Mouse (Mus musculus): ENCODE measurements at regions not wholly inside any gene's neighbourhood (a gene's known extent, or its start where the extent isn't known, plus 50 kb on each side); places are given as distances from the start of the nearest gene placed in this dataset.
"Not testable (repeated sequence)": the region's sequence is repeated elsewhere in the genome, so short reads cannot be mapped to it uniquely, and the experiment has no call there.

- DNase-seq = no peak
Observed at GRCm38 (mm10) chr2:100918122-100918521, 706.4 kb upstream of the Rag2 start.

DNA sequence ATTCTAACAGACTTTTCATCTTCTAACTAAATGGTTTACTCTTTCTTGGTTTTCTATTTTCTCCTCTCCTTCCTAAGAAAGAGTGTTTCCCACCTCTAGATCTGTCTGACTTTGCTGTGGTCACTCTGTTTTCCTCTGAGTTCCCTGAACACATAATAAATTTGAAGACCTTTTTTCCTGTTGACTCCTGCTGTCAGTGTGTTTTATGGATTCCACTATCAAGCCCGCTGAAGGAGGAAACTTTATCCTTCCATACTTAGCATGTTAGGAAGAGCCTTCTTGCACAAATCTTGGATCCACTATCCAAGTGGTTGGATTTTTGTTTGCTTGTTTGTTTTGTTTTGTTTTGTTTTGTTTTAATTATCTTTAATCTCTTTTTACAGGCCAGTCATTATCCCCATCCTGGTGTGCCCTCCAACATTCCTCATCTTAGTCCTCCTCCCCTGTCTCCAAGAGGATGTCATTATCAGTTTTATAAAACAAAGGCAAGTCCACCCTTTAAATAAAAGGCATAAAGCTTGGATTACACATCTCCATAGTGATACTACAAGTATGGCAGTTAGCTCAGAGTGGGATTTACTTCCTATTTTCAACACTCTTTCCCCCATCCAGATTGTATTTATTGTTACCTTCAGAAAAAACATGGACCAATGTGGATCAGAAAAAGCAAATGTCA is 704.8 kb upstream of the Rag2 start:
- DNase-seq = no peak

DNA sequence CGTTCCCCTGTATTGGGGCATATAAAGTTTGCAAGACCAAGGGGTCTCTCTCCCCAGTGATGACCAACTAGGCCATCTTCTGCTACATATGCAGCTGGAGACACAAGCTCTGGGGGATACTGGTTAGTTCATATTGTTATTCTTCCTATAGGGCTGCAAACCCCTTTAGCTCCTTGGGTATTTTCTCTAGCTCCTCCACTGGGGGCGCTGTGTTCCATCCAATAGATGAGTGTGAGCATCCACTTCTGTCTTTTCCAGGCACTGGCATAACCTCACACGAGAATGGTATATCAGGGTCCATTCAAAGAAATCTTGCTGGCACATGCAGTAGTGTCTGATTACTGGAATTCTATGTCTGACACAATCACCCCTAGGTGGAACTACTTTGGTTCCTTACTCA is 675.9 kb upstream of the Rag2 start:
- not testable (repeated sequence) for DNase-seq

GRCm38 (mm10) chr2:100959412-100959811 is 665.1 kb upstream of the Rag2 start:
- no peak for DNase-seq

DNA sequence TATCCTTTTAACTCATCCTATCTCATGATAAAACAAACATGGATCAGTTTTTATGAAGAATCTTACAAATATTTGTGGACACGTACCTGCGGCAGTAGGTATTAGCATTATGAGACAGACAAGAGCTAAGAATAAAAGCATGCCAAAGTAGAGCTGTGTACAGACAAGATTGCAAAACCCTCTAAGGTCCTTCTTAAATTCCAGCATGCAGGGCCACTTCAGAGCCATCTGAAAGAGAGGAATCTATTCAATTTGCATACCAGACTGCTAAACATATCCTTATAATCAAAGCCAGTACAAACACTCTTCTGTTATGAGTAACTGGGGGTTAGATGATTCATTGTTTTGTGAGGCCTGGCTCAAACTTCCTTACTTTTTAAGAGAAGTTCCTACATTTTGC is 659.9 kb upstream of the Rag2 start:
- no peak for DNase-seq

- no peak for DNase-seq
Observed at GRCm38 (mm10) chr2:100977202-100977601, 647.3 kb upstream of the Rag2 start.

GRCm38 (mm10) chr2:100982362-100982761 is 642.2 kb upstream of the Rag2 start:
- no peak for DNase-seq

DNA sequence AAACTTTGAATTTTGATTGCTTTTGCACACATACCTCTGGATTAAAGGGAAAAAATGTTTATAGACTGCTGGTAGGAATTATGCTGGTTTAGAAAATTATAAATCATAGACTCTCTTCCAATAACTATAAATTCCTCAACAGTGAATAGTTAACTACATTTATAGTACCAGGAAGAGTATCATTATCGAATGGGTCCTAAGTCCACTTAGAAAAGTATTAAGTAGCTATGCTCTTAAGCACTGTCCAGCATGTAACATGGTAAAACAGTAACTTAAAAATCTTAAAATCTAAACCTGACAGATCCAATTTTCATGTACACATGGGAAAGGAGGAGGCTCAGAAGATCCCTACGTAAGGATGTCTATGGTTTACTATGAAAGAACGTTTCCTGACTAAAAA is 609.2 kb upstream of the Rag2 start:
- DNase-seq = no peak

- no peak for DNase-seq
Observed at GRCm38 (mm10) chr2:101019384-101019783, 605.1 kb upstream of the Rag2 start.

DNA sequence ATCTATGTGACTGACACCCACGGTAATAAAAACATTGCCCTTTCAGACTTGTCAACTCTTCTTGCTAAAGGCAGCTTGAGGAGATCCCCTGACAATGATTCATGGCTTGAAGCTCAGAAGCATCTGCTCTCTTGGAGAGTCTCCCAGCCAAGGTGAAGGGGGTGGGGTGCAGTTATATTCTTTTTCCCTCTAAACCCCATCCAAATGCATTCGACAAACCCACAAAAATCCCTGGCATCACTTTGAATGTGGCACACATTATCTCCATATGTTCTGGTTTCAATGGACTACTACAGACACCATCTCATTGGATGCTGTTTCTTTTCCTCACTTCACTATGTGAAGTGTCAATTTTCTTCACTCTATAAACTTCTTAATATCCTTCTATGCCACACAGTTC is 603.0 kb upstream of the Rag2 start:
- no peak for DNase-seq

- DNase-seq = no peak
Observed at GRCm38 (mm10) chr2:101043050-101043449, 581.5 kb upstream of the Rag2 start.

- DNase-seq = no peak
Observed at GRCm38 (mm10) chr2:101062939-101063338, 561.6 kb upstream of the Rag2 start.

DNA sequence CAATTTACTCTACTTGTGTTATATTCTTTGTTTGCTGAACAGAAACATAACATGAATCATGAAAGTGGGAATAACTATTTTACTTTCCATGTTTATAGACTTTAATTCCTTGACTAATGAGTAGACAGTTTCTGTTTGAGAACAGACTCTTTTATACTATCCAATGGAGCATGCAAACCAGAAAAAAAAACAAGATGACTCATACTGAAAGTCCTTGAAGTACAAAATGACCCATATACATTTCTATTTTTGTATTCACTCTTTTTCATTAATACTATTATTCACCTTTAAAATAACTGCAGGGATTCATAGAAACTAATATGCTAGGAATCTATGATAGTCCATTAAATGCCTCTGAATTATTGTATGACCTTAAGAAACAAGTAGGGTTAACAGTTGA is 549.5 kb upstream of the Rag2 start:
- no peak for DNase-seq

GRCm38 (mm10) chr2:101080231-101080630 is 544.3 kb upstream of the Rag2 start:
- no peak for DNase-seq

DNA sequence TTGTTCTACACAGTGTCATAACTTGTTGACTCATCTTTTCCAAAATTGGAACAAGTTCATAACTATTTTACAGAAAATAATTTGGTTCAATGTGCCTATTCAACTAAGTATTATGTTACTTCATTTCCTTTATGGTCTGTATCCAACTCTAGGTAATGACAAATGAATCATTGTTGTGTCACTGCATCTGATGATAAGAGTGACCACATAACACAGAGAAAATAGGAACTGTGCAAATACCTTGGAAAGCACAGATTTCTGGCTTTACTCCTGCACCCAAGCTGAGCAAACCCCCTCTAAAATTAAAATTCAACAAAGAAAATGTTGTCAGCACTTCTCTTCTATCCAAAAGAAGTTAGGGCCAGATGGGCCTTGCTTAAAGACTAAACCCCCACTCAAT is 540.7 kb upstream of the Rag2 start:
- no peak for DNase-seq

DNA sequence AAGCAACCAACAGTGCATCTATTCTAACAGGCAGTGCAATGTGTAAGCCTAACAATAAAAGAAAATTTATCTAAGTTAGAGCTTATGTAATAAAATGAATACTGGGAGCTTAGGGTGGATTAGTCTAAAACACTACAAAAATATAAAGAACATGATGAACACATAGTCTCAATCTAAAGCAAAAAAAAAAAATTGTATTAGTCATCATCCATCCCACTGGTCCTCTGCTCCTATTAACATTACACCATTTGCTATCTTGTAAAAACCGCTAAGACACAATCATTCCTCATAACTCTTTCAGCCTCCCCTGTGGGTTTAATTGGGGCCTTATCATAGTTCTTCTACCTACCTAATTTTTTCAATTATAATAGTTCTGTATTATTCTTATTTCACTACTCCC is 539.9 kb upstream of the Rag2 start:
- DNase-seq = no peak

GRCm38 (mm10) chr2:101107183-101107872 is 517.2 kb upstream of the Rag2 start:
- DNase-seq = no peak

- DNase-seq = no peak
Observed at GRCm38 (mm10) chr2:101136867-101137266, 487.7 kb upstream of the Rag2 start.

DNA sequence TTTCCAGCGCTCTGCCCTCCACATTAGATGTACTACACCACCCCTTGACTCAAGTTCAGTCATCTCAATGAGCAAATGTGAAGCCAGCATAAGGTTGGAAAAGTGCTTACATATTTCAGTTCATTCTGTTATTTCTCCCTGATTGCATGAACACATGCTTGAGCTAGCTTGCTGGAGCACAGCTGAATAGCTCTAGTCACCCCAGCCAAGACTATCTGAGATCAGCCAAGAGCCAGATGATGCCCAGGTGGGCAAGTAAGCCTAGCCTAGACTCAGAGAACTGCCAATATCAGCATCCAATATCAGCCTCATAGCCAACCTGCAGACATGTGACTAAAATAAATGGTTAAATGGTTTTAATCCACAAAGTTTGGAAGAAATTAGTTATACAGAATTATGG is 484.6 kb upstream of the Rag2 start:
- no peak for DNase-seq

DNA sequence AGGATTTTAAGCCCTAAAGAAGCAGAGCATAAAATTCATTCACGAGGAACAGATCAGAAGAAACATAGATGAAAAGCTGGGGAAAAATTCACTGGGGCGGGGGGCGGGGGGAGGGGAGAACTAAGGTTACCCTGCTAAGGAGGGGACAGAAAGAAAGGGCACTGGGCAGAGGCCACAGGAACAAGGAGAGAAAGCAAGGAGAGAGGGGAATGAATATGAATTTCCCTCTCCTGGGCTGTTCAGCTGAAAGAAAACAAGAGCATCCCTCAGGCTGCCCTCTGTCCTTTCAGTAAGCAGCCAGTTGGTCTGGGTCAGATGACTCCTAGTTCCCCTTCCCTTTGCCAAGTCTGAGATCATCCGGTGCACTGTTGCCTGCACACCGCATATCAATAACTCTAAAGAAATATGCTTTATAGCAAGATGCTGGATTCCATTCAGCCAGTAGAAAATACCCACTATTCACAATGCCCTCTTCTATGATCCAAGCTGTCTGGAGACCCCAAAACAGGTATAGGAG is 467.7 kb upstream of the Rag2 start:
- no peak for DNase-seq

- no peak for DNase-seq
Observed at GRCm38 (mm10) chr2:101159276-101159675, 465.2 kb upstream of the Rag2 start.

DNA sequence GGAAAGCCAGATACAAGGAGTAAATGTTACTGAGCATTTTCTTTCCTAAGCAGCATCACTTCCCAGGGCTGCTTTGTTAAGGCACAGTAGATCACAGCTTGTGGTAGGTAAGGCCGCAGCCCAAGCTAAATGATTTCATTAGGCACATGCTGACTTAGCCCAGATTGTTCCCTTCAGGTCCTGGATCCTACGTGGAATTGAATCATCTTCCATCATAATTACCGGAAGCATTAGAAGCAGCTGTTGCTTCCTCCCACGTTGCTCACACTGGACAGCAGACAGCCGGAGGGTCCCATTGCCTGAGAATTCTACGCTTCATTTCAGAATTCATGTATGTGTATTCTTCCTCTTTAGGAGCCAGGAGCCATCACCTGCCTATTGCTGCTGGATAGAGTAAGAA is 458.6 kb upstream of the Rag2 start:
- DNase-seq = no peak

- DNase-seq = no peak
Observed at GRCm38 (mm10) chr2:101172806-101173205, 451.7 kb upstream of the Rag2 start.

DNA sequence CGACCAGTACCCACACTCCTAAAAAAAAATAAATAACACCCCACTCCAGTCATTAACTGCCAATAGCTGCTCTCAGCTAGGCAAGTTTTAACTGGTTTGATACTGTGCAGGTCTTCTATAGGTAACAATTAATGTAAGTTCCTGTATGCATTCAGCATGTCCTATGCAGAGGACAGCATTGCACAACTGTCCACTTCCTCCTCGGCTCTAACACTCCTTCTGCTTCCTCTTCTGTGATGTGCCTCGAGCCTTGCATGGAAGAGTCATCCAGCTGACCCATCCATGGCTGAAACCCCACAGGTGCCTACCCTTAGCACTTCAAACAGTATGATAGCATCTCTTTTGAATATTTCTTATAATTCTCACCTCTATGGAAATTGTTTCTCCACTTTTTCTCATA is 449.4 kb upstream of the Rag2 start:
- DNase-seq = no peak

Measured in adrenal gland, adult 8-10 months (tissue).